Mouse (Mus musculus): Measurements from ENCODE around the gene Dvl3. TPM values are rescaled to one million over a fixed set of nuclear protein-coding genes. Genes with fewer than 3 reads are reported as not detected.

Gene Dvl3
- polyA plus RNA-seq, 1 experiment from 2014 or later: 8.7 TPM

GRCm38 (mm10) chr16:20548096-20548948 is 31.5 kb downstream of the Dvl3 start, which contains the start of gene Abcf3:
Abcf3 (plus strand) TSS chr16:20548577.
- peak within 1 kb of the TSS; percentile 73 for H3K27ac ChIP-seq (replicated peaks)
- peak; percentile 98 for ATAC-seq (ENCODE audit: low FRiP score, low TSS enrichment)
- TF ChIP-seq EP300 (optimal IDR thresholded peaks at IDR 0.05) (no peak), CTCF (IDR thresholded peaks at IDR 0.05; ENCODE audit: low read depth) (no peak)
- H3K9me3 ChIP-seq (ENCODE audit: control insufficient read depth, low read length): no peaks in the 10 kb centered on the region
- WGBS: under 1% methylated on average over 56 of the region's 56 CpGs
- peak; percentile 98 for DNase-seq (ENCODE audit: low spot score)
- peak within 1 kb of the TSS; percentile 87 for H3K9ac ChIP-seq (ENCODE audit: low read length)
- peak within 1 kb of the TSS; percentile 85 for H3K4me3 ChIP-seq (ENCODE audit: low read depth, low read length)
- no peaks in the 10 kb centered on the region for H3K27me3 ChIP-seq (ENCODE audit: control insufficient read depth, insufficient read depth, low read length)
- peak within 1 kb of the TSS; percentile 90 for H3K4me2 ChIP-seq (replicated peaks; ENCODE audit: low read depth)
- H3K4me1 ChIP-seq (replicated peaks; ENCODE audit: control insufficient read depth, insufficient read depth): 0 out of 2 replicates have a peak, but pooled peaks cover 3% of the 10 kb centered on the region
- H3K36me3 ChIP-seq (ENCODE audit: control insufficient read depth, insufficient read depth, low read length): peaks cover 26% of the 10 kb centered on the region

- DNase-seq (ENCODE audit: low spot score) (no peak), ATAC-seq (ENCODE audit: low FRiP score, low TSS enrichment) (no peak)
- Histone ChIP-seq H3K4me1 (replicated peaks; ENCODE audit: control insufficient read depth, insufficient read depth) (0 out of 2 replicates have a peak, but pooled peaks cover 3% of the 10 kb centered on the region), H3K4me2 (replicated peaks; ENCODE audit: low read depth) (peak overlapping the region; percentile 90), H3K27me3 (ENCODE audit: control insufficient read depth, insufficient read depth, low read length) (no peaks in the 10 kb centered on the region), H3K9me3 (ENCODE audit: control insufficient read depth, low read length) (no peaks in the 10 kb centered on the region), H3K4me3 (ENCODE audit: low read depth, low read length) (peak overlapping the region; percentile 85), H3K36me3 (ENCODE audit: control insufficient read depth, insufficient read depth, low read length) (peaks cover 26% of the 10 kb centered on the region), H3K27ac (replicated peaks) (no peak overlapping the region), H3K9ac (ENCODE audit: low read length) (peak overlapping the region; percentile 87)
- WGBS: 46% methylated on average over 9 of the region's 9 CpGs
- TF ChIP-seq CTCF (IDR thresholded peaks at IDR 0.05; ENCODE audit: low read depth) (no peak), EP300 (optimal IDR thresholded peaks at IDR 0.05) (no peak)
Observed at GRCm38 (mm10) chr16:20549161-20549560, 32.4 kb downstream of the Dvl3 start.

- WGBS: 93% methylated on average over 5 of the region's 5 CpGs
- Histone ChIP-seq H3K36me3 (ENCODE audit: control insufficient read depth, insufficient read depth, low read length) (peaks cover 27% of the 10 kb centered on the region), H3K9ac (ENCODE audit: low read length) (no peak overlapping the region), H3K9me3 (ENCODE audit: control insufficient read depth, low read length) (no peaks in the 10 kb centered on the region), H3K27ac (replicated peaks) (no peak overlapping the region), H3K4me2 (replicated peaks; ENCODE audit: low read depth) (no peak overlapping the region), H3K27me3 (ENCODE audit: control insufficient read depth, insufficient read depth, low read length) (no peaks in the 10 kb centered on the region), H3K4me3 (ENCODE audit: low read depth, low read length) (no peak overlapping the region), H3K4me1 (replicated peaks; ENCODE audit: control insufficient read depth, insufficient read depth) (0 out of 2 replicates have a peak, but pooled peaks cover 3% of the 10 kb centered on the region)
- ATAC-seq (ENCODE audit: low FRiP score, low TSS enrichment) (no peak), DNase-seq (ENCODE audit: low spot score) (no peak)
- TF ChIP-seq EP300 (optimal IDR thresholded peaks at IDR 0.05): no peak
- TF ChIP-seq CTCF (IDR thresholded peaks at IDR 0.05; ENCODE audit: low read depth): no peak
Observed at GRCm38 (mm10) chr16:20551691-20552090, 34.9 kb downstream of the Dvl3 start.

GRCm38 (mm10) chr16:20552594-20552993 is 35.8 kb downstream of the Dvl3 start:
- Histone ChIP-seq H3K27ac (replicated peaks) (no peak overlapping the region), H3K36me3 (ENCODE audit: control insufficient read depth, insufficient read depth, low read length) (peaks cover 27% of the 10 kb centered on the region), H3K9me3 (ENCODE audit: control insufficient read depth, low read length) (no peaks in the 10 kb centered on the region), H3K27me3 (ENCODE audit: control insufficient read depth, insufficient read depth, low read length) (no peaks in the 10 kb centered on the region), H3K4me1 (replicated peaks; ENCODE audit: control insufficient read depth, insufficient read depth) (0 out of 2 replicates have a peak, but pooled peaks cover 3% of the 10 kb centered on the region), H3K4me3 (ENCODE audit: low read depth, low read length) (no peak overlapping the region), H3K4me2 (replicated peaks; ENCODE audit: low read depth) (no peak overlapping the region), H3K9ac (ENCODE audit: low read length) (no peak overlapping the region)
- WGBS: 76% methylated on average over 1 of the region's 1 CpGs
- ATAC-seq (ENCODE audit: low FRiP score, low TSS enrichment): no peak
- no peak for TF ChIP-seq CTCF (IDR thresholded peaks at IDR 0.05; ENCODE audit: low read depth)
- no peak for TF ChIP-seq EP300 (optimal IDR thresholded peaks at IDR 0.05)
- no peak for DNase-seq (ENCODE audit: low spot score)

- H3K9ac ChIP-seq (ENCODE audit: low read length): no peak overlapping the region
- TF ChIP-seq CTCF (IDR thresholded peaks at IDR 0.05; ENCODE audit: low read depth) (no peak), EP300 (optimal IDR thresholded peaks at IDR 0.05) (no peak)
- no peaks in the 10 kb centered on the region for H3K9me3 ChIP-seq (ENCODE audit: control insufficient read depth, low read length)
- DNase-seq (ENCODE audit: low spot score) (no peak), ATAC-seq (ENCODE audit: low FRiP score, low TSS enrichment) (no peak)
- peaks cover 42% of the 10 kb centered on the region for H3K36me3 ChIP-seq (ENCODE audit: control insufficient read depth, insufficient read depth, low read length)
- no peak overlapping the region for H3K27ac ChIP-seq (replicated peaks)
- no peak overlapping the region for H3K4me2 ChIP-seq (replicated peaks; ENCODE audit: low read depth)
- no peak overlapping the region for H3K4me3 ChIP-seq (ENCODE audit: low read depth, low read length)
- H3K27me3 ChIP-seq (ENCODE audit: control insufficient read depth, insufficient read depth, low read length): no peaks in the 10 kb centered on the region
- WGBS: 90% methylated on average over 6 of the region's 6 CpGs
- no peaks in the 10 kb centered on the region for H3K4me1 ChIP-seq (replicated peaks; ENCODE audit: control insufficient read depth, insufficient read depth)
Observed at GRCm38 (mm10) chr16:20555000-20555399, 38.2 kb downstream of the Dvl3 start.

GRCm38 (mm10) chr16:20557381-20557780 is 40.6 kb downstream of the Dvl3 start:
- H3K27me3 ChIP-seq (ENCODE audit: control insufficient read depth, insufficient read depth, low read length): no peaks in the 10 kb centered on the region

More at GRCm38 (mm10) chr16:20557381-20557780, 40.6 kb downstream of the Dvl3 start:
- ATAC-seq (ENCODE audit: low FRiP score, low TSS enrichment) (no peak), DNase-seq (ENCODE audit: low spot score) (no peak)
- H3K27ac ChIP-seq (replicated peaks): no peak overlapping the region
- H3K9me3 ChIP-seq (ENCODE audit: control insufficient read depth, low read length): no peaks in the 10 kb centered on the region
- 66% methylated on average over 7 of the region's 7 CpGs for WGBS
- peaks cover 26% of the 10 kb centered on the region for H3K36me3 ChIP-seq (ENCODE audit: control insufficient read depth, insufficient read depth, low read length)
- no peak overlapping the region for H3K4me3 ChIP-seq (ENCODE audit: low read depth, low read length)
- TF ChIP-seq CTCF (IDR thresholded peaks at IDR 0.05; ENCODE audit: low read depth) (no peak), EP300 (optimal IDR thresholded peaks at IDR 0.05) (no peak)
- no peak overlapping the region for H3K9ac ChIP-seq (ENCODE audit: low read length)
- no peaks in the 10 kb centered on the region for H3K4me1 ChIP-seq (replicated peaks; ENCODE audit: control insufficient read depth, insufficient read depth)
- H3K4me2 ChIP-seq (replicated peaks; ENCODE audit: low read depth): no peak overlapping the region

All from stomach, postnatal 0 days (tissue).